Mouse (Mus musculus) granulocyte monocyte progenitor cell, adult 5-6 weeks (primary cell): ENCODE results near the gene E2f8. TPM values are rescaled to one million over a fixed set of nuclear protein-coding genes. Genes with fewer than 3 reads are reported as not detected.

Experiments used
- ATAC-seq: replicated peaks from 2 replicates; pipeline ENCODE4 v1.8.0; 2016; ENCODE audit warnings: mild to moderate bottlenecking, moderate TSS enrichment, inconsistent platforms; ENCODE audit not compliant: poor library complexity, severe bottlenecking
- total RNA-seq, 2 experiments: library from RNA; stranded (forward) in 1 of 2; stranded (reverse) in 1 of 2; fragments of 200-712, 200-1000 nt in 1 of 2; fragments of >200 nt in 1 of 2; fragmentation: Nextera tagmentation in 1 of 2; gene quantifications; 2 replicates each; pipeline ENCODE4 v1.2.3; 2014 to 2017

Gene E2f8
- total RNA-seq, 2 experiments from 2014 or later: 41.6 to 99.0 TPM

DNA sequence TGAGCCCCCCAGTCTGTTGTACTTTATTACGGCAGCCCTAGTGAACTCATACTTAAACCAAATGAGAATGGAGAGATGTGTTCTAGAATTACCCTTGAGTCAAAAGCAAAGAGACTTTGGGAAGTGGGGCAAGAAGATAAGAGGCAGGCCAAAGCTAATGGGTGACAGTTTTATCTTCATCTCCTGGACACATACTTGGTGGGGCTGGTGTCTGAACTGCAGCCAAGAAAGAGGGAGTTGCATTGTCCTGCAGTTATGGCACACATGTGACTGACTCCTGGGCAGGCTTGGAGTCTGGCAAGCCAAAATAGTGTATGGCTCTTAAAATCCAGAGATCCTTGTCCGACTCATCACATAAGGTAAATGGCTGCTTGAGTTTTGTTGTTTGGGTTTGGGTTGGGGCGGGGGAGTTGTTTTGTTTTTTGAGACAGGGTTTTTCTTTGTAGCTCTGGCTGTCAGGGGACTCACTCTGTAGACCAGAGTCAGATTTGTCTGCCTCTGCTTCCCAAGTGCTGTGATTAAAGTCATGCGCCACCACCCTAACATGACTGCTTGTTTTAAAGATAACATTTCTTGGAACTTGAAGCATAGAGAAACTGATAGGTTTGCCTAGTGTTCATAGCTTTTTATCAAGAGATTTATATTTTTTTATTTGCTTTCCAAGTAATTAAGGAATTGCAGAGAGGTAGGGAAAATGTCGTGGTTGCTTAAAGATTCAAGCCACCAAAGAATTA, 52.1 kb downstream of the E2f8 start:
- no peak for ATAC-seq

DNA sequence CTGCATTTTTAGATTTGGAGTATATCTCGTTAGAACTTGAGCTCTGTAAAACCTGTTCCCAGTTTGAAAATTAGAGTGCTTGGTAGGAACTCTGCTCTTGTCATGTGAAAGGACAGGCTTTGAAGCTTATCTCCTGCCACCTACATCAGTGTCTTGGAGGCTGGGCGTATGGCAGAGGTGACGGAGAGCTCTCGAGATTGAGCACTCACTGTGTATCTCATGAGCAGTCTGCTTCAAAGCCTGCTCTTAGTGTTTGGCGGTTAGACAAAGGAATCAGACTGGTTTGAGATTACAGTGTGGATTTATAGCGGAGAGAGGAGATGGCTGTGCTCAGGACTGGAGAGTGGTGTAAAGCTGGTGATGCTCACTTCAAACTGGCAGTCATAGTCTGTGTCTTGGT, 56.2 kb downstream of the E2f8 start:
- no peak for ATAC-seq

DNA sequence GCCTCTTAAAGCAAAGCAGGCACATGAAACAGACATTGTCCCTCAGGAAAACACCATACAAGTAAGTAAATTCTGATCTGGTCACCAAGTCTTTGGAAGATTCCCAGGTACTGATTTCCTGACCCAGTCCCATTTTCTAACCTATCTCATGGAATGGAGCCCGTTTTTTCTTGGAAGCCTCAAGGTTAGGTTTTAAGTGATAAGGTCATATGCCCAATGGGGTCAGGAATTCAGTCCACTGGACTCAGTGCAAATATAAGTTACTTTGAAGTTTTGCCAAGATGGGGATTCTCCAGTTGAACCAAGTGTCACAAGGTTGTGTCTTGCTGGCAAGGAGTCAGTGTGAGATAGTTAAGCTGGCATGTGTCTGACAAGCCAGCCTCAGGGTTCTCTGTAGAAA, 56.7 kb downstream of the E2f8 start:
- ATAC-seq: no peak

DNA sequence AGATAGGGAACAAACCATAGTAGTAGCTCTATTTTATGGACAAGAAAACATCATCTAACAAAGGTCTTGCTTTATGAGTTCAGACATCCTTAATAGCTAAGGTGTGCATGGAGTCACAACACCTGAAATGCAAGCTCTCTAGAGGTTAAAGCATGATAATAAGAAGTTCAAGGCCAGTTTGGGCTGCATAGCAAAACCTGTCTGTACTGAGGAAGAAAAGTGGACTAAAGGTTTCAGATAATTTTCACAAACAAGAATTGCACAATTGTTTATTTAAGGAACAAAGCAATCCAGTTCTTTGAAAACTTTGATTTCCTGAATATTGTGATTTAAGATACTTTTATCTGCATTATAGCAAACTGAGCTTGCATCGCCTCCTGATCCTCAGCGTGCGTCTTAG, 57.8 kb downstream of the E2f8 start:
- ATAC-seq: no peak

DNA sequence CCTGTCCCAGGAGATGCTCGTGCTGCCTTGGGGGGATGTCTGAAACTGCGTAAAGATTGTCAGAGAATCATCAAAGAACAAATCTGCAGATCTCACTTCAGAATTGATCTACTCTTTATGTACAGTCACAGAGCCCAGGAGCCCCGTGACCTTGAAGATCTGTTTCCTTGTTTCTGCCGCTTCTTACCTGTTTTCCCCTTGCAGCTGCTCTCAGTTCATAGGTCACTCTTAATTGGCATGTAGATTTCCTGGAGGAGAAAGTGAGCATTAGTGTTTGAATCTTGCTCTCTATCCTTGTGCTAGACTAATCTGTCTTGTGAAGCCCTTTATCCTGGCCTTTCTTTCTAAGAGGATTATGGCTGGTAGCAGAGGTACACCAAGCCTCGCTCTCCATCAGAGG, 59.7 kb downstream of the E2f8 start:
- ATAC-seq: no peak

Other genes with a start within 250 kb of the E2f8 start
- not detected in 2 replicates for gene Mrgprb3, start 237.8 kb downstream of the E2f8 start, total RNA-seq (2014; fragmentation: Nextera tagmentation)
- gene Mrgprb3, start 237.8 kb downstream of the E2f8 start, total RNA-seq (2017): not detected in 2 replicates
- gene Zdhhc13, start 92.6 kb downstream of the E2f8 start, total RNA-seq (2014; fragmentation: Nextera tagmentation): 35.8 and 37.4 TPM in 2 replicates
- 50.2 and 54.2 TPM in 2 replicates for gene Zdhhc13, start 92.6 kb downstream of the E2f8 start, total RNA-seq (2017)
- 5.2 and 9.5 TPM in 2 replicates for gene Csrp3, start 33.6 kb downstream of the E2f8 start, total RNA-seq (2014; fragmentation: Nextera tagmentation)
- gene Csrp3, start 33.6 kb downstream of the E2f8 start, total RNA-seq (2017): 6.3 and 7.1 TPM in 2 replicates
- 31.9 and 38.7 TPM in 2 replicates for gene Nav2, start 27.1 kb upstream of the E2f8 start, total RNA-seq (2014; fragmentation: Nextera tagmentation)
- gene Nav2, start 27.1 kb upstream of the E2f8 start, total RNA-seq (2017): 18.2 and 26.1 TPM in 2 replicates